Mouse (Mus musculus): ENCODE results near the gene Srp54b. TPM values are rescaled to one million over a fixed set of nuclear protein-coding genes. Genes with fewer than 3 reads are reported as not detected.
"Not testable (repeated sequence)": the region's sequence is repeated elsewhere in the genome, so short reads cannot be mapped to it uniquely, and the experiment has no call there.

Srp54b gene
- total RNA-seq (2014; fragmentation: Nextera tagmentation): 18.3 and 26.0 TPM in 2 replicates
- 51.0 and 107 TPM in 2 replicates for total RNA-seq (2017)

DNA sequence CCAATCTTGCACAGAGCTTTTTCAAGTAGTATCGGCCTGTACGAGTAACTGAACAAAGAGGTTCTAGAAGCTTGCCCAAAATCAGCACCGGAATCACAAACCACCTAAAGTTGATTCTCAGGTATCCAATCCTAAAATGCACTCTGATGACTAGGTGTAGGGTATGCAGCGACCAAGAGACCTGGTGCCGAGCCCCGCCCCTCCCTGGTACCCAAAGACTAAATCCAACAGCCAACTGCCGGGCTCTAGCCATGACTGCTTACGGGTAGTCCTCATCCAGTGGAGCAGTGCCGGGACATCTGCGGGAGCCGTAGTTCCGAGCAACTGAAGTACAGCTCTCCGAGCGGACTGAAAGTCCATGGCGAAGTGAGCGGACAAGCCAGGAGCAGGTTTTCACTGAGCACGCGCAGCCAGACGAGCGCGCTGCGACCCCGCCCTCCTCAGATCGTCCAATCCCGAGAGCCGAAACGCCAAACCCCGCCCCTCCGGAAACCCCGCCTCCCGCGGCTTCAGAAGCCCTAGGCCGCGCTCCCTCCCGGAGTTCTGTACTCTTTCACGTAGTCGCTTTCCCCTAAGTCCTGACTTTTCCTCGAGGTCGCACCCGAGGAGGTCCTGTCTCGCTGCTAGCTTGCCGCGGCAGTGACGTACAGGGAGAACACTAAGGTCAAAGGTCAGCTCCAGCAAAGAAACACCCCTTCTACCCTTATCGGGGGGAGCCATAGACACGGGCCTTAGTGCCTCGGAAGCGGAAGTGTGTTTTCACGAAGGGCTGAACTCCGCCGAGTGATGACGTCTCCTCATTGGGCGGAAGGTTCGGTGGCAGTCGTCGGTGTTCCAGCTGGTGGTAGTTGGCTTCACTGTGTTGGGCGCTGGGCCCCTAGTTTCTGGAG is at the start of gene Srp54b:
Gene Srp54b (plus strand): TSS at position 546 of the 890 bp plus-strand sequence.
- peak; percentile 97 for ATAC-seq (replicated peaks; ENCODE audit: low FRiP score, low TSS enrichment, poor library complexity, severe bottlenecking)

DNA sequence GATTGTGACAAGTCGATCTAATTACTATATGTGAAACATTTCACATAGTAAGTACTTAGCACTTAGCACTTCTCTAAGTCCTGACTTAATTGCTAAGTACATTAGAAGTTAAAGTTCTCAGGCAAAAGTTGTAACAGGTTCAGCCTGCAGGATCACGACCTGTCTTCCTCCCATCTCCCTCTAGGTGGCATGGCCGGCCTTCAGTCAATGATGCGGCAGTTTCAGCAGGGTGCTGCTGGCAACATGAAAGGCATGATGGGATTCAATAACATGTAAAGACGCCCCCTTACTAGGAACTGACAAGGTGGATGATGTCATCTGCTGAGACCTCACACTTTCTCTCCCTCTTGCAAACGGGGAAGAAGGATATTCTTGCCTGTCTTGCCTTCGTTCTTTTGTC is 42.3 kb upstream of the Srp54b start:
- peak; percentile 91 for ATAC-seq (replicated peaks; ENCODE audit: low FRiP score, low TSS enrichment, poor library complexity, severe bottlenecking)

DNA sequence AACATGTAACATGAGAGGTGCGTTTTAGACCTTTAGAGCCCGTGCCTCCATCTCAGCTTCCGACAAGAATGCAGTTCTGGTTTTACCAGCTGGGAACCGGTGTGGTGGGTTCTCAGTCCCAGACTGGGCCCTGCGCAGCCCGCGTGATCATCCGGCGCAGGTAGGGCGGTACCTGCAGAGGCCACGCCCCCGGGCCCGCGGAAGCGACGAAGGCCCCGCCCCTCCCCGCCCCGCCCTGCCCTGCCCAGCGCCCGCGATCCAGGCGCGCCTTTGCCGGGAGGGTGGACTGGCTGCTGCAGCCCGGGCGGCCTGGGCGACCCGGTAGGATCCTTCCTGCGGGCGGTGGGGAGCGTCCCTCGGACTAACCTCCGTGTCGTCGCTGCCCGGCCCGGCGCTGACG is 30.7 kb upstream of the Srp54b start, which contains the start of gene Fam177a:
Gene Fam177a (plus strand): TSS at position 228 of the 400 bp plus-strand sequence.
- ATAC-seq (replicated peaks; ENCODE audit: low FRiP score, low TSS enrichment, poor library complexity, severe bottlenecking): peak; percentile 87

DNA sequence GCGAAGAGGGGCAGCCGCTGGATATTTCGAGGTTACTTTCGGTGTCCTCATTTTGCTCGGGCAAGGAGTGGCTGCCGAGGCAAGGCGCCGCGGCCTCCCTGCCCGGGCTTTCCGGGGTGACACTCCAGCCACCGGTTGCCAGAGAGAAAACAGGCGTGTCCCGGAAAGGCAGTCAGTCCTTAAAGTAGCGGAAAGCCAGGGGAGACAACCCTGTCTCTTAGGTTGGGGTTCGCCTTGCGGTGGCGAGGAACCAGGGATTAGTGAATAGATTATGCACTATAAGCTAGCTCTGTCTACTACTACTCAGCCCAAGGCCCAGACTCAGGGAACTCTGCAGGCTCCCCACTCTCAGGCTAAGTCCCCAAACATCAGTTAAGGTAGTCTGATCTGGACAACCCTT is 30.2 kb upstream of the Srp54b start:
- peak; percentile 74 for ATAC-seq (replicated peaks; ENCODE audit: low FRiP score, low TSS enrichment, poor library complexity, severe bottlenecking)

DNA sequence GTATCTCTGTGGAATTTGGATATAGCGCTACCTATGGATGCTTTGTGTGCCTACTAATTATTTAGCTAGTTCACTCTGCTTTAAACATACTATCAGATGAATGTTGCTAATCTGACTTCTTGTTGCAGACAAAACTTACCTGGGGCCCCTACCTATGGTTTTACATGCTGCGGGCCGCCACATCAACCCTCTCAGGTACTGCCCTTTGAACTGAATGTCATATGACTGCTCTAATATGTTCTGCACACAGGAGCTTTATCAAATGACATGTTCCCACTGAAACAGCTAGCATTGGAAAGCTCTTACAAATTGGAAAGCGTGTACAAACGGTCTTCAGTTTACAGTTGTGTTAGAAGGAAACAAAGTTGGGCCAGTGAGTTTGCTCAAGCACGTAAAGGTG is 19.4 kb upstream of the Srp54b start:
- not testable (repeated sequence) for ATAC-seq (replicated peaks; ENCODE audit: low FRiP score, low TSS enrichment, poor library complexity, severe bottlenecking)

DNA sequence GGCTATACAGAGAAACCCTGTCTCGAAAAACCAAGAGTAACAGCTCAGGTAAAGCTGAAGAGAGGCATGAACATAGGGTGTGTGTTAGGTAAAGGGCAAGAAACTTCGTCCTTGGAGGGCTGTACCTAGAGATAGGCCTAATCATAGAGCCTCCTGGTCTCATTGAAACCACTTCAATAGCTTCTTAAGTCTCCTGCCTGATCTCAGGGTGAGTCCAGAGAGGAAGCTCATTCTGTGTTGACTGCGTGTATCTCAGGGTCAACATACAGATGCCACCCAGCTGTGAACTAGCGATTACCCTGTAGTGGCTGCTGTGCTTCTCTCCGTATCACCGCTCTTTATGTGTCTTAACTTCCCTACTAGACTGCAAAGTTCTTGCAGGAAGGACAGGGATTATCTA is 17.0 kb upstream of the Srp54b start:
- not testable (repeated sequence) for ATAC-seq (replicated peaks; ENCODE audit: low FRiP score, low TSS enrichment, poor library complexity, severe bottlenecking)

DNA sequence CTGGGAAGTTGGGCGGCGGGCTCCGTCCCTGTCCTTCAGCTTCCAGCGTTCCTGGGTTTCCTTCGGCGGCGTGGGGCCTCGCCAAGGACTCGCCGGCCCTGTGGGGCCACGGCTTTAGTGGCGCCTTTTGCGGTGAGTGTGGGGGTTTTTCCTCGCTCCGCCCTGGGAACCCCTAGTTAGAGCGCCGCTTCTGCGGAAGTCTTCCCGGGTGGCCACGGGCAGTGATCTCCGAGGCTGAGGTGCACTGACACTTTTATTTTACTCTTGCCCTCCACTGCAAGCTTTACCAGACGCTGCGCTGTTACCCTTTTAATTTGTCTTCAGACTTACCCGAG is 512 bp downstream of the Srp54b start:
- peak; percentile 45; the same call in 1 of the 2 replicates for ATAC-seq (replicated peaks; ENCODE audit: low FRiP score, low TSS enrichment, poor library complexity, severe bottlenecking)

DNA sequence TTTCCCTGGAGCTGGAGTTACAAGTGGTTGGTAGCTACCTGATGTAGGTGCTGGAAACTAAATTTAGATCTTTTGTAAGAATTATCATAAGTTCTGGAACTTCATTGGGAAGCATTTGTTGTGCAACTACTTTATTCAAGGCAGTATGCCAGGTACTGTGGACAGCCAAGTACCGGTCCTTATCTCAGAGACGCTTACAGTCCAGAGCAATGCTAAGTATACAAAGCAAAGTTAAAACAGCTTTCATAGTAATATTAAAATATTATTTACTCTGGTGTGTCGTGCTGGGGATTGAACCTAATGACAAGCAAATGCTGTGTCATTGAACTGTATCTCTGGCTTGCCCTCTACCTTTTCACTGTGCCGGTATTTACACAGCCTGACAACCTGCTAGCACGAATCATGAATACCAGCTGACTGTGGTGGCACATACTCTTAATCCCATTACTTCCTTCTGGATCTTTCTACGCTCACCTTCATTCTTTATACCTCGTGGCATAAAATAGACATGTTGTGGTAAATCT is 12.2 kb downstream of the Srp54b start:
- not testable (repeated sequence) for ATAC-seq (replicated peaks; ENCODE audit: low FRiP score, low TSS enrichment, poor library complexity, severe bottlenecking)

DNA sequence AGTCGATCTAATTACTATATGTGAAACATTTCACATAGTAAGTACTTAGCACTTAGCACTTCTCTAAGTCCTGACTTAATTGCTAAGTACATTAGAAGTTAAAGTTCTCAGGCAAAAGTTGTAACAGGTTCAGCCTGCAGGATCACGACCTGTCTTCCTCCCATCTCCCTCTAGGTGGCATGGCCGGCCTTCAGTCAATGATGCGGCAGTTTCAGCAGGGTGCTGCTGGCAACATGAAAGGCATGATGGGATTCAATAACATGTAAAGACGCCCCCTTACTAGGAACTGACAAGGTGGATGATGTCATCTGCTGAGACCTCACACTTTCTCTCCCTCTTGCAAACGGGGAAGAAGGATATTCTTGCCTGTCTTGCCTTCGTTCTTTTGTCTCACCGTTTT is 32.8 kb downstream of the Srp54b start:
- peak; percentile 87 for ATAC-seq (replicated peaks; ENCODE audit: low FRiP score, low TSS enrichment, poor library complexity, severe bottlenecking)

DNA sequence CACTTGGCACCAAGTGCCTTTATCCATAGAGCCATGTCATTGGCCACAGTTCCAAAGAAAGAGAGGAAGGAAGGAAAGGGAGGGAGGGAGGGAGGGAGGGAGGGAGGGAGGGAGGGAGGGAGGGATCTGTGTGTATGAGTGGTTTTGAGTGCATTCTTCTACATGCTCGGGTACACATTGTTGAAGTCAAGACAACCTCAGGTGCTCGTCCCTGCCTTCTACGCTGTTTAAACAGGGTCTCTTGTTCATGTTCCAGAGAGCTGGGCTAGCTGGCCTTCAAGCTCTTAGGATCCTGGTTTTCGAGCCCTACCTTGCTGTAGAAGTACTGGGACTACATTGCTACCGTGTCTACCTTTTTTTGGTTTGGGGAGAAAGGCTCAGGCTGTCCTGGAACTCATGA is 34.2 kb downstream of the Srp54b start:
- not testable (repeated sequence) for ATAC-seq (replicated peaks; ENCODE audit: low FRiP score, low TSS enrichment, poor library complexity, severe bottlenecking)

DNA sequence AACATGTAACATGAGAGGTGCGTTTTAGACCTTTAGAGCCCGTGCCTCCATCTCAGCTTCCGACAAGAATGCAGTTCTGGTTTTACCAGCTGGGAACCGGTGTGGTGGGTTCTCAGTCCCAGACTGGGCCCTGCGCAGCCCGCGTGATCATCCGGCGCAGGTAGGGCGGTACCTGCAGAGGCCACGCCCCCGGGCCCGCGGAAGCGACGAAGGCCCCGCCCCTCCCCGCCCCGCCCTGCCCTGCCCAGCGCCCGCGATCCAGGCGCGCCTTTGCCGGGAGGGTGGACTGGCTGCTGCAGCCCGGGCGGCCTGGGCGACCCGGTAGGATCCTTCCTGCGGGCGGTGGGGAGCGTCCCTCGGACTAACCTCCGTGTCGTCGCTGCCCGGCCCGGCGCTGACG is 44.4 kb downstream of the Srp54b start, which contains the start of gene 1700047I17Rik2:
Gene 1700047I17Rik2 (plus strand): TSS at position 287 of the 400 bp plus-strand sequence.
- peak; percentile 87 for ATAC-seq (replicated peaks; ENCODE audit: low FRiP score, low TSS enrichment, poor library complexity, severe bottlenecking)

DNA sequence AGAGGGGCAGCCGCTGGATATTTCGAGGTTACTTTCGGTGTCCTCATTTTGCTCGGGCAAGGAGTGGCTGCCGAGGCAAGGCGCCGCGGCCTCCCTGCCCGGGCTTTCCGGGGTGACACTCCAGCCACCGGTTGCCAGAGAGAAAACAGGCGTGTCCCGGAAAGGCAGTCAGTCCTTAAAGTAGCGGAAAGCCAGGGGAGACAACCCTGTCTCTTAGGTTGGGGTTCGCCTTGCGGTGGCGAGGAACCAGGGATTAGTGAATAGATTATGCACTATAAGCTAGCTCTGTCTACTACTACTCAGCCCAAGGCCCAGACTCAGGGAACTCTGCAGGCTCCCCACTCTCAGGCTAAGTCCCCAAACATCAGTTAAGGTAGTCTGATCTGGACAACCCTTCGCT is 44.9 kb downstream of the Srp54b start:
- peak; percentile 75 for ATAC-seq (replicated peaks; ENCODE audit: low FRiP score, low TSS enrichment, poor library complexity, severe bottlenecking)

DNA sequence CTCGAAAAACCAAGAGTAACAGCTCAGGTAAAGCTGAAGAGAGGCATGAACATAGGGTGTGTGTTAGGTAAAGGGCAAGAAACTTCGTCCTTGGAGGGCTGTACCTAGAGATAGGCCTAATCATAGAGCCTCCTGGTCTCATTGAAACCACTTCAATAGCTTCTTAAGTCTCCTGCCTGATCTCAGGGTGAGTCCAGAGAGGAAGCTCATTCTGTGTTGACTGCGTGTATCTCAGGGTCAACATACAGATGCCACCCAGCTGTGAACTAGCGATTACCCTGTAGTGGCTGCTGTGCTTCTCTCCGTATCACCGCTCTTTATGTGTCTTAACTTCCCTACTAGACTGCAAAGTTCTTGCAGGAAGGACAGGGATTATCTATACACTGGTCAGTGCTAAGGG is 58.0 kb downstream of the Srp54b start:
- 0 out of 2 replicates have a peak, but pooled peaks have one; percentile 29 for ATAC-seq (replicated peaks; ENCODE audit: low FRiP score, low TSS enrichment, poor library complexity, severe bottlenecking)

DNA sequence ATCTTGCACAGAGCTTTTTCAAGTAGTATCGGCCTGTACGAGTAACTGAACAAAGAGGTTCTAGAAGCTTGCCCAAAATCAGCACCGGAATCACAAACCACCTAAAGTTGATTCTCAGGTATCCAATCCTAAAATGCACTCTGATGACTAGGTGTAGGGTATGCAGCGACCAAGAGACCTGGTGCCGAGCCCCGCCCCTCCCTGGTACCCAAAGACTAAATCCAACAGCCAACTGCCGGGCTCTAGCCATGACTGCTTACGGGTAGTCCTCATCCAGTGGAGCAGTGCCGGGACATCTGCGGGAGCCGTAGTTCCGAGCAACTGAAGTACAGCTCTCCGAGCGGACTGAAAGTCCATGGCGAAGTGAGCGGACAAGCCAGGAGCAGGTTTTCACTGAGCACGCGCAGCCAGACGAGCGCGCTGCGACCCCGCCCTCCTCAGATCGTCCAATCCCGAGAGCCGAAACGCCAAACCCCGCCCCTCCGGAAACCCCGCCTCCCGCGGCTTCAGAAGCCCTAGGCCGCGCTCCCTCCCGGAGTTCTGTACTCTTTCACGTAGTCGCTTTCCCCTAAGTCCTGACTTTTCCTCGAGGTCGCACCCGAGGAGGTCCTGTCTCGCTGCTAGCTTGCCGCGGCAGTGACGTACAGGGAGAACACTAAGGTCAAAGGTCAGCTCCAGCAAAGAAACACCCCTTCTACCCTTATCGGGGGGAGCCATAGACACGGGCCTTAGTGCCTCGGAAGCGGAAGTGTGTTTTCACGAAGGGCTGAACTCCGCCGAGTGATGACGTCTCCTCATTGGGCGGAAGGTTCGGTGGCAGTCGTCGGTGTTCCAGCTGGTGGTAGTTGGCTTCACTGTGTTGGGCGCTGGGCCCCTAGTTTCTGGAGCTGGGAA is 75.0 kb downstream of the Srp54b start, which contains the start of gene Srp54c:
Gene Srp54c (plus strand): TSS at position 543 of the 894 bp plus-strand sequence.
- peak; percentile 97 for ATAC-seq (replicated peaks; ENCODE audit: low FRiP score, low TSS enrichment, poor library complexity, severe bottlenecking)

DNA sequence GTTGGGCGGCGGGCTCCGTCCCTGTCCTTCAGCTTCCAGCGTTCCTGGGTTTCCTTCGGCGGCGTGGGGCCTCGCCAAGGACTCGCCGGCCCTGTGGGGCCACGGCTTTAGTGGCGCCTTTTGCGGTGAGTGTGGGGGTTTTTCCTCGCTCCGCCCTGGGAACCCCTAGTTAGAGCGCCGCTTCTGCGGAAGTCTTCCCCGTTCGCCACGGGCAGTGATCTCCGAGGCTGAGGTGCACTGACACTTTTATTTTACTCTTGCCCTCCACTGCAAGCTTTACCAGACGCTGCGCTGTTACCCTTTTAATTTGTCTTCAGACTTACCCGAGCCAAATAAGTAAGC is 75.6 kb downstream of the Srp54b start:
- peak; percentile 38; the same call in 1 of the 2 replicates for ATAC-seq (replicated peaks; ENCODE audit: low FRiP score, low TSS enrichment, poor library complexity, severe bottlenecking)

Other genes starting within 250 kb of the Srp54b start
- gene Gm20403, start 168.6 kb upstream of the Srp54b start, total RNA-seq (2014; fragmentation: Nextera tagmentation): not detected in 2 replicates
- not detected in 2 replicates for gene Gm20403, start 168.6 kb upstream of the Srp54b start, total RNA-seq (2017)
- gene Baz1a, start 140.8 kb upstream of the Srp54b start, total RNA-seq (2014; fragmentation: Nextera tagmentation): 105 and 128 TPM in 2 replicates
- gene Baz1a, start 140.8 kb upstream of the Srp54b start, total RNA-seq (2017): 98.9 and 112 TPM in 2 replicates
- gene 2700097O09Rik, start 75.0 kb upstream of the Srp54b start, total RNA-seq (2014; fragmentation: Nextera tagmentation): 32.7 and 33.2 TPM in 2 replicates
- 19.6 and 20.7 TPM in 2 replicates for gene 2700097O09Rik, start 75.0 kb upstream of the Srp54b start, total RNA-seq (2017)
- gene Srp54a, start 74.8 kb upstream of the Srp54b start, total RNA-seq (2014; fragmentation: Nextera tagmentation): 72.6 and 88.9 TPM in 2 replicates
- 194 and 251 TPM in 2 replicates for gene Srp54a, start 74.8 kb upstream of the Srp54b start, total RNA-seq (2017)
- gene Fam177a, start 30.6 kb upstream of the Srp54b start, total RNA-seq (2014; fragmentation: Nextera tagmentation): 5.8 TPM in 1 of 2 replicates, not detected in the other
- gene Fam177a, start 30.6 kb upstream of the Srp54b start, total RNA-seq (2017): 13.9 and 19.9 TPM in 2 replicates
- gene 1700047I17Rik2, start 44.5 kb downstream of the Srp54b start, total RNA-seq (2014; fragmentation: Nextera tagmentation): 9.7 and 11.2 TPM in 2 replicates
- gene 1700047I17Rik2, start 44.5 kb downstream of the Srp54b start, total RNA-seq (2017): 4.9 TPM in 1 of 2 replicates, not detected in the other
- 19.0 and 33.7 TPM in 2 replicates for gene Srp54c, start 75.1 kb downstream of the Srp54b start, total RNA-seq (2014; fragmentation: Nextera tagmentation)
- 109 and 117 TPM in 2 replicates for gene Srp54c, start 75.1 kb downstream of the Srp54b start, total RNA-seq (2017)
- 31.6 and 45.5 TPM in 2 replicates for gene 1110008L16Rik, start 144.5 kb downstream of the Srp54b start, total RNA-seq (2014; fragmentation: Nextera tagmentation)
- 40.3 and 47.5 TPM in 2 replicates for gene 1110008L16Rik, start 144.5 kb downstream of the Srp54b start, total RNA-seq (2017)
- 29.6 and 36.6 TPM in 2 replicates for gene Ppp2r3c, start 147.9 kb downstream of the Srp54b start, total RNA-seq (2014; fragmentation: Nextera tagmentation)
- 24.5 and 28.1 TPM in 2 replicates for gene Ppp2r3c, start 147.9 kb downstream of the Srp54b start, total RNA-seq (2017)
- 335 and 357 TPM in 2 replicates for gene Psma6, start 229.1 kb downstream of the Srp54b start, total RNA-seq (2014; fragmentation: Nextera tagmentation)
- gene Psma6, start 229.1 kb downstream of the Srp54b start, total RNA-seq (2017): 358 and 418 TPM in 2 replicates